Mouse (Mus musculus) ES-Bruce4 (cell line): ENCODE measurements around the gene 4930519P11Rik. TPM values are rescaled to one million over a fixed set of nuclear protein-coding genes. Genes with fewer than 3 reads are reported as not detected.
A peak's percentile ranks its signal among the peaks of the same experiment; 100 is the strongest.

Source experiments
- H3K27ac ChIP-seq: 2 replicates; pipeline ENCODE4 v1.5.1; 2012; ENCODE audit warnings: low read length, inconsistent platforms; ENCODE audit not compliant: insufficient read depth
- H3K27me3 ChIP-seq: 2 replicates; pipeline ENCODE4 v1.6.1; 2012; ENCODE audit warnings: mild to moderate bottlenecking, low read length, inconsistent platforms; ENCODE audit not compliant: control insufficient read depth, poor library complexity, insufficient read depth, severe bottlenecking
- H3K36me3 ChIP-seq: 2 replicates; pipeline ENCODE4 v1.6.1; 2012; ENCODE audit warnings: inconsistent platforms, mild to moderate bottlenecking, low read length, moderate library complexity; ENCODE audit not compliant: control insufficient read depth, poor library complexity, insufficient read depth, severe bottlenecking
- H3K4me1 ChIP-seq: one replicate; pipeline ENCODE4 v1.8.1; 2011; ENCODE audit warnings: low read length; ENCODE audit not compliant: control insufficient read depth, insufficient read depth
- H3K4me3 ChIP-seq: 2 replicates; pipeline ENCODE4 v1.5.1; 2011; ENCODE audit warnings: low read depth, mild to moderate bottlenecking, low read length
- H3K9ac ChIP-seq: 2 replicates; pipeline ENCODE4 v1.6.1; 2012; ENCODE audit warnings: low read depth, mild to moderate bottlenecking, inconsistent platforms; ENCODE audit not compliant: poor library complexity, severe bottlenecking
- H3K9me3 ChIP-seq: replicated peaks from 2 replicates; pipeline ENCODE4 v1.6.1; 2012; ENCODE audit warnings: mild to moderate bottlenecking, low read length, inconsistent platforms; ENCODE audit not compliant: control insufficient read depth, poor library complexity, insufficient read depth, severe bottlenecking
- CTCF ChIP-seq: IDR thresholded peaks from one replicate; pipeline ENCODE4 v1.8.1; 2011; ENCODE audit warnings: low read depth, low read length
- EP300 ChIP-seq: IDR thresholded peaks from 2 replicates; pipeline ENCODE4 v1.6.1; 2011; ENCODE audit warnings: low read depth, low read length; ENCODE audit not compliant: insufficient read depth
- POLR2A ChIP-seq: IDR thresholded peaks from one replicate; pipeline ENCODE4 v1.8.1; 2011; ENCODE audit warnings: low read length; ENCODE audit not compliant: insufficient read depth
- polyA plus RNA-seq: library from polyadenylated mRNA; stranded (reverse); fragments of >200 nt; gene quantifications from 2 replicates; pipeline ENCODE4 v1.2.4, GENCODE M21; 2011; ENCODE audit warnings: low read depth; ENCODE audit not compliant: missing spikeins, insufficient read depth, insufficient read length

The 4930519P11Rik gene
- polyA plus RNA-seq: not detected in 2 replicates

DNA sequence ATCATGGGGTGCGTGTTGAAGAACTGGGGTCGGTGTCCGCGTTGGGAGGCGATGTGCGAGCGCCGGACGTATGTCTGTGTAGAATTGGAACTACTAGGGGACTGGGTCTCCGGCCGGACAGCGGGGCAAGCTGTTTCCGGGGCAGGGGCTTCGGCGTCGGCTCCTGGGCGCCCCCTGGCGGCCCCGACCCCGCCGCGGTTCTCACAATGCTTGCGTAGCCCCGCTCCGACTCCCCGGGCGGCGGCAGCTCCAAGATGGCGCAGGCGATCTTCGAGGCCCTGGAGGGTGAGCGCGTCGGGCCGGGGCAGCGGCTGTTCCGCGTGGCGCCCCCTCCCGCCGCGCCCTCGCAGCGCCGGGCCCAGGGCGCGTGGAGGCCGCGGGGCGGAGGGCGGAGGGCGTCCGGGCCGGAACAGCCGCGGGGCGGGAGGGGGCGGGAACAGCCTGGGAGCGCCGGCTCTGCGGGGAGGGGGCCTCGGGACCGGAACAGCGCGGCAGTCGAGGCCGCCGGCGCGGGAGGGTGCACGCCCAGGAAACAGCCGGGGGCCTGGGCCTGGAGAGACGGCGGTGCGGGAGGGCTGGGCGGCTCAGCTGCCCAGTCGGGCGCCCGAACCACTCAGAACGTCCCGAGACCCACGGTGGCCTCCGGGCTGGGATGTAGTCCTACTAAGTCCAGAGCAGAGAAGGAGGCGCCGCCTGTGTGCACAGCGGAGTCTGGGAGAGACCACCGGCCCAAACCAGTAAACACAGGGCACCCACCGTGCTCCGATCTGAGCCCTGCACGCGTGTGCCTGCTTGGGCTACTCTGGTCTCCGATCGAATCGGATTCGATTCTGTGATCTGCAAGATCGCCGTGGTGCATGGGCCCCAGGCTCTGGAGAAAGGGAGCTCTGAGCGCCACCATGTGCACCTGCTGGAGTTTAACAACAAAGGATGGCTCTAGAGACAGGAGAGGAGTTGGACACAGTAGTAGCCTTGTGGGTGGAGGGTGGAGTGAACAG lies at the start of gene 4930519P11Rik, which contains the start of gene Zfp341:
4930519P11Rik (minus strand) TSS at position 320 of the 998 bp plus-strand sequence.
Zfp341 (plus strand) TSS at position 180 of the 998 bp plus-strand sequence.
- Histone ChIP-seq H3K9ac (peak within 1 kb of the TSS; percentile 90), H3K27ac (peak within 1 kb of the TSS; percentile 95), H3K27me3 (no peaks in the 10 kb centered on the region), H3K4me3 (peak within 1 kb of the TSS; percentile 87), H3K9me3 (no peaks in the 10 kb centered on the region), H3K36me3 (no peaks in the 10 kb centered on the region), H3K4me1 (no peaks in the 10 kb centered on the region)
- TF ChIP-seq POLR2A: peak; percentile 24
- no peak; the same call in 1 of the 2 replicates for TF ChIP-seq EP300
- TF ChIP-seq CTCF: peak; percentile 52

DNA sequence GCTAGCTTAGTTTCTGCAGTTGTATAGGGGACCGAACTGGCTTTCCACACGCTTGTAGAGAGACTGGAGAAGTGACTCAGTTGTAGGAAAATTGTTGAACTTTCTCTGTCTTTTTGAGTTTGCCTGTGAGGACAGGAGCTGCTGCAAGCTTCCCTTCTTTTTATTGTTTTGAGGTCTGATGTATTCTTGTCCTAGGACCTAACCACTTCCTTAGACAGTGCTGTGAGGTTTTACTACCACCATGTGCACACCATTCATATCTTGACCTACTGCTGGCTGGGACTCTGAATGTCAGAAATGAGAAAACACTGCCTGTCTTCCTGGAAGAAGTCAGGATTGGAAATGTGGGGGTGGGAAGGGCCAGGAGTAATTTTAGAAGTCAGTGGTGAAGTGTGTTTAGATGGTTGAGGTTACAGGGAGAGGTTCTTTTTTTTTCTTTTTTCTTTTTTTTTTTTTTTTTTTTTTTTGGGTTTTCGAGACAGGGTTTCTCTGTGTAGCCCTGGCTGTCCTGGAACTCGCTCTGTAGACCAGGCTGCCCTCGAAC lies 46.4 kb upstream of the 4930519P11Rik start:
- no peak overlapping the region for H3K27ac ChIP-seq
- H3K9me3 ChIP-seq: no peaks in the 10 kb centered on the region
- no peaks in the 10 kb centered on the region for H3K4me1 ChIP-seq
- H3K9ac ChIP-seq: no peak overlapping the region
- no peak overlapping the region for H3K4me3 ChIP-seq
- TF ChIP-seq EP300 (no peak), CTCF (no peak), POLR2A (no peak)
- H3K27me3 ChIP-seq: no peaks in the 10 kb centered on the region
- peaks cover 4% of the 10 kb centered on the region for H3K36me3 ChIP-seq

DNA sequence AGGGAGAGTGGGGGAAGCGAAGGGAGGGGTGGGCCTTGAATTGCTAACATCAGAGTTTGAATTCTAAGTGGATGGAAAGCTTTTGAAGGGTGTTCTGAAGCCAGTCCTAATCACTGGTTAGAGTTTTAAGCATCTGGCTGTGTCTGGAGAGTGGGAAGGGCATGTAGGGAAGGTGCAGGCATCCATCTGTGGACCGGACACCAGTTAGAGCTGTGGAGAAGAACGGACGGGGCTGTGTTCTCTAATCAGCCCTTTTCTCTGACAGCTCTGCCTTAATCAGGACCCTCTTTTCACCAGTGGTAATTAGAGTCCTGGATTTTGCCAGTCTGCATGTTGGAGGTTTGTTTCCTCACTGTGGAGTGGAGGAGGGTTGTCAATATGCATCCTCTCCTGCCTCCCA lies 45.8 kb upstream of the 4930519P11Rik start:
- no peak for TF ChIP-seq EP300
- TF ChIP-seq POLR2A: no peak
- TF ChIP-seq CTCF: no peak
- Histone ChIP-seq H3K4me3 (no peak overlapping the region), H3K27me3 (no peaks in the 10 kb centered on the region), H3K4me1 (no peaks in the 10 kb centered on the region), H3K9me3 (no peaks in the 10 kb centered on the region), H3K27ac (no peak overlapping the region), H3K36me3 (peaks cover 4% of the 10 kb centered on the region), H3K9ac (no peak overlapping the region)

DNA sequence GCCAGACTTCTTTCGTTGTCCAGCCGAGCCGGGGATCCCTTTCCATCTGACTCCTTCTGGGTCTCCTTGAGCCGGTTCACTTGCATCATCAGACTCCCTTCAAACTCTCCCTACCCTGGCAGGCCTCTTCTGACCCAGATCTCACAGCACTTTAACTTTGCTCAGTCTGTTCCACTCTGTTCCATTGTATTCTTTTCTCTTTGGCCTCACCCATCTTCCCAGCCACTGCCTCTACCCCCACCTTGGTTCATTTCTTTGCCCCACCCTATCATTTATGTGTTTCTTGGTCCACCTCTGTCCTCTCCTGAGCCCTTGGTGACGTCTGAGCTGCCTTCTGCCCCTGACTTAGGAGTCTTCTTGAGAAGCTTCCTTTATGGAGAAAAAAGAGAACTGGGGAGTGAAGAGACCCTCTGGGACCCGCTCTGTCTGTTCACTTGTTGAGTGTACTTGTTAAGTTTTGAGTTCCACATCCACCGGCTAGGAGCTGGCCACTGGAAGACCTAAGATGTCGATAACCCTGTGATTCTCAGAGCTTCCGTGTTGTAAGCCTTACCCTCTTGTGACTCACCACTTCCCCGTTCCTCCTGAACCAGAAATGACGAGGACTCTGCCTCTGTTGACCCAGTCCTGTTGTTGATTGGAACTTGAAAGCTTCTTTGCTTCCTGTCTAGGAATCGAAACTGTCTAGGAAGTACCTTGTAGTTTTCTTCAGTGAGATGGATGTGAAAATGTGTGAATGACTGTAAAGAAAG lies 44.4 kb upstream of the 4930519P11Rik start:
- TF ChIP-seq EP300: no peak
- no peak for TF ChIP-seq CTCF
- TF ChIP-seq POLR2A: no peak
- Histone ChIP-seq H3K9me3 (no peaks in the 10 kb centered on the region), H3K27me3 (no peaks in the 10 kb centered on the region), H3K36me3 (peaks cover 4% of the 10 kb centered on the region), H3K4me3 (peak overlapping the region; percentile 77), H3K4me1 (no peaks in the 10 kb centered on the region), H3K27ac (no peak overlapping the region), H3K9ac (peak overlapping the region; percentile 91)

DNA sequence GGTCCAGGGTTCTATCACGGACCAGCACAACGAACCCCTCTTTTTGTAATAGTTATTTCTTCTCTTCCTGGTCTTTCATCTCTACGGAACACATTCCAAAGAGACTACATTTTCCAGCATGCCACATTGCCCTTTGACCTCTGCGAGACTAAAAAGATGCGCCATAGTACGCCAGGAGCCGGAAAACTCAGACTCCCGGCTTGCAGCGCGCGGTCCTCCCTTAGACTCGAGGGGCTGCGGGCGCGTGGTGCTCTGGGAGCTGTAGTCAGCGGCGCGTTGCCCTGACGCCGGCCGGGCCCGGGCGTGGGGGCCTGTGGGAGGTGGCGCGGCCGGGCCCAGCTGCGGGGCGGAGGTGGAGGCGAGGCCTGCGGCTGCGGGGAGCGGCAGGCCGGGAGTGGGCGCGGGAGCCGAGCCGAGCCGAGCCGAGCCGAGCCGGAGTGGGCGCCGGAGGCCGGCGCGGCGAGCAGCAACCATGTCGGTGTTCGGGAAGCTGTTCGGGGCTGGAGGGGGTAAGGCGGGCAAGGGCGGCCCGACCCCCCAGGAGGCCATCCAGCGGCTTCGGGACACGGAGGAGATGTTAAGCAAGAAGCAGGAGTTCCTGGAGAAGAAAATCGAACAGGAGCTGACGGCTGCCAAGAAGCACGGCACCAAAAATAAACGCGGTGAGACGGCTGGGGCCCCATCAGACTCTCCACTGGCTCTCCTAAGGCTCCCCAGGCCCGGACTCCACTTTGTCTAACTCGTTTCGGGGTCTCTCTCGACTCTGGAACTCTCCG lies 43.7 kb upstream of the 4930519P11Rik start:
- H3K27me3 ChIP-seq: no peaks in the 10 kb centered on the region
- H3K27ac ChIP-seq: no peak overlapping the region
- TF ChIP-seq CTCF: no peak
- no peak for TF ChIP-seq POLR2A
- TF ChIP-seq EP300: no peak
- no peaks in the 10 kb centered on the region for H3K4me1 ChIP-seq
- peaks cover 4% of the 10 kb centered on the region for H3K36me3 ChIP-seq
- H3K9ac ChIP-seq: peak overlapping the region; percentile 91
- no peaks in the 10 kb centered on the region for H3K9me3 ChIP-seq
- H3K4me3 ChIP-seq: peak overlapping the region; percentile 77
